Mouse (Mus musculus) urinary bladder, adult 18-20 months (tissue): Measurements from ENCODE around the gene Tapbpl.
A peak's percentile ranks its signal among the peaks of the same experiment; 100 is the strongest.

Experiments used
- DNase-seq, 2 experiments: peaks; one replicate each; pipeline ENCODE4 v3.0.0; 2022; ENCODE audit warnings: low spot score in 2 of 2, mixed read lengths in 2 of 2

Tapbpl gene

DNA sequence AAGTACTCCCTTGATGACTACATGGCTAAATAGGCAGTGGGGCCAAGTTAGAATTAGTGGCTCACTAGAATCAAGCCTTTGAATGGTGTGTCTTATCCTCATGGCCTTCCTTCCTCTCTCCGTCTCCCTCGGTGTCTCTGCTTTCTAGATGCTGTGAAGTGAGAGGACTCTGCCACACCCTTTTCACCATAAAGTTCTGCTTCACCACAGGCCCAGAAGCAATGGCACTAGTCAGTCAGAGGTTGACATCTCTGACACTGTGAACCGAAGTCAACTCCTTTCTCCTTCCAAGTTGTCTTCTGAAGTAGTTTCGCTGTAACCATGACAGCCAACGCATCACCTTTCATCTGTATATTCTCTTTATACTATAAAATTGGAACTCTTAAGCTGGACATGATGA is 7.9 kb upstream of the Tapbpl start:
- DNase-seq, result no peak

DNA sequence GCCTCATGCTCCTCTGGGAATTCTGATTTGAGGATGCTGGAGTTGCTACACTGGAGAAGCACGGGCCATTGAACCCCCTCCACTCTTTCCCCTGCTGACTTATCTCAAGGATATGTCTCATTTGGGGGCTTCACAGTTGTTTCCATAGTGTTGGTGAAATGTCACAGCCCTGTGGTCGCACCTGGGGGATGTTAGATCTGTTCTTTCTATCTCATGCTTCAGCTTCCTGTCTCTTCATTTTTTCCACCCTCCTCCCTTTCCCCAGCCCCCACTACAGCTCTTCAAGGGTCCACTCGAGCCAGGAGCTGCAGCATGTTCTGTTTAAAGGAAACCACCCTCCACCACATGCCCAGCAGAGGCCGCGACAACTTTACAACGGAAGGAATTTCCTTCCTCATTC is 6.7 kb upstream of the Tapbpl start:
- no peak for DNase-seq

DNA sequence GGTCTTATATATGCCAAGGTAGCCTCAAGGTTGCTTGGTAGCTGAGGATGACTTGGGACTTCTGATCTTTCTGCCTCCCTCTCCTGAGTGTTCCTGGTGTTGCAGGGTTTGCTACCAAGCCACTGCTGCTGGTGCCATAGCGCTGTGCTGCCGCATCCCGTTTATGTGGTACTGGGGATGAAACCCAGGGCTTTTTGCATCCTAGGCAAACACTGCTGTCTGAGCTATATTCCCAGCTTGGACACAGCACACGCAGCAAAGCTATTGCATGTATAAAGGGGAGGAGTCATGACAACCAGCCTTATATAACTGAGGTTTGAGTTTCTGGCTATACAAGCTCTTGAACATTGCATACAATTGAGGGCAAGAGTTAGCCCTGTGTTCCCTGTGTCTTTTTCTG is 5.8 kb upstream of the Tapbpl start:
- DNase-seq, result no peak

DNA sequence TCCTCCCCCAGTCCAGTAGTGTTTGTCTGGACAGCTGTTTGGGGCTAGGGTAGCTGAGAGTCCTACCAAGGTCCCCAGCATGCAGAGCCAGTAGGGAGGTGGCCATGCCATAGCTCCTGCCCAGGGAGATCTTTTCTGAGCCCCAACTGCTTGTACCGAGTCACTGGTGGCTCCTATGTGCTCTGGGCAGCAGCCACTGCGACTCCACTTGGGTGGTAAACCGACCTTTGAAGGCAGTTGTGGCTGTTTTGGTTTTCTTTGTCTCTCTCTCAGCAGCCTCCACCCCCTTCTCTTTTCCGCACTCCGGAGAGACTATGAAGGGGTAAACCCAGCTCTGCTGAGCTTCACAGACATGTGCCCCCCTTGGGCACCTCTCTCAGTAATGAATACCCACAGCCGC is 5.1 kb upstream of the Tapbpl start, which contains the start of gene Cd27:
Gene Cd27 (minus strand): TSS at position 229 of the 400 bp plus-strand sequence.
- no peak for DNase-seq

DNA sequence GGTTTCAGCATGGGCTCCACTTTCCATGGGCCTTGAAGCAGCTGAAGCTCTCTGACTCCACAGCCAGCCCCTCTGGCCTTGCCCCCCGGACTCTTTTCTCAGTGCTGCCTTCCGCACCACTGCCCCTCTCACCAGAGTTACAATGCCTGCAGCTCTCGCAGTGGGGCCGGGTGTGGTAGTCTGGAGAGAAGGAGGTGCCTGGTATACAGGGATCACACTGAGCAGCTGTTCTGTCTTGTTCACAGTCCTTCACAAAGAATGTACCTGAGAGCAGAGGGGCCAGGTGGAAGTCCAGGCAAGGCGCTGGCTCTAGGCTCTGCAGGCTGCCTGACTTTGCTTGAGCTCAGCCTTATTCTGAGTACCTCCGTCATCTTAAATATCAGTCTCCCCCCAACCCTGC is 4.7 kb upstream of the Tapbpl start:
- no peak for DNase-seq

DNA sequence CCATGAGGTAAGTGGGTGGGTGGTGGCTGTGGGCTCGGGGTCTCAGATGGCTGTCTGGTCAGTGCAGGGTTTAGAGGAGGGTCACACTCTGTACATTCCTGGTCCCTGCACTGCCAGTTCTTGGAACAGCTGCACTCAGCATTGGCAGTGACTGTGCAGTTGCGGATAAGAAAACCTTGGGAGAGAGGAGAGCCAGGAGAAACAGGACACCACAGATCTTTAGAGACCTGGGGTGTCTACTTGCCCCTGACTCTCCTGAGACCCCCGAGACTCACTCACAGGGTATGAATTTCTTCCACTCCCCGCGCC is 2.8 kb upstream of the Tapbpl start:
- no peak for DNase-seq

DNA sequence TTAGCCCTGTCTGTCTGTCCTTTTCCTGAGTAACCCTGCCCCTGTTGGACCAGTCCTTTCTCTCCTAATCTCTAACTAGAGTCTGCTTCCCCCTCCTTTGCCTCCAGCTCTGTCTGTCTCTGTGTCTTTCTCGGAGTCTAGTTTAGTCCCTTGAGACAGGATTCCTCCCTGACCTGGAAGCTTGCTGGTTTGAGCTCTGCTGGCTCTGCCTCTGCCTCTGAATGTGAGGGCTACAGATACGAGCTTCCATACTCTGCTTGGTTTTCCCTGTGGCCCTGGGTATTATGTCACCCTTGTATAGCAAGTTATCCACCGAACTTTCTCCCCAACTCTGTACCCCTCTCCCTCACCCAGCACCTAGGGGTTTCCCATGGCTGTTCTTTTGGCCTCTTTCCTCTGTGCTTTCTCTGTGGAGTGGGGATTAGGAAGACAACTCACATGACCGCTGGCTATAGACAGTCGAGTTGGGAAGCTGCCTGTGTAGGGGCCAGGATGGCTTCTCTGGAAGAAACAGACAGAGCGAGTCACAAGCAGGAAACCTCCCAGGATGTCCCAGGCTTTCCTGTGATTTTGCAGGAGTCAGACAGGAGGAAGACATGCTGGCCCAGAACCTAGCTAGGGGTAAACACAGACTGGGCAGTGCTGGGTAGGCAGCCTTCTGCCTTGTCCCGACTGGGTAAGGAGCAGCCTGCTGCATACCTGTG is 2.3 kb upstream of the Tapbpl start:
- DNase-seq, result no peak

DNA sequence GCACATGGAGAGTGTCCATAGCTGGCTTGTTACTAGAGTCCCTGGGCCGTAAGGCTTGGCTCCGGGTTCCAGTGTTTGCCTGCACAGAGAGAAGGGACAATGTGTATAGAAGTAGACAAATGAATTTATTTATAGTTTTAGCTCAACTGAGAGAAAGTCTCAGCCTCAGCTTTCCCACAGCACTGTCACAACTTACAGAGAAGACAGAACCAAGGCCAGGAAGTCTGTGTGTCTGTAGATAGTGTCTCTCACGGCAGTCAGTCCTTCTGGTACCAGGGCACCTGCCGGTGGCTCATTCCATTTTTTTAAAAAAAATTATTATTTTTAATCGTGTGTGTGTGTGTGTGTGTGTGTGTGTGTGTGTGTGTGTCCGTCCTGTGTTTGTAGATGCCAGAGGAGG is 856 bp upstream of the Tapbpl start:
- no peak for DNase-seq

DNA sequence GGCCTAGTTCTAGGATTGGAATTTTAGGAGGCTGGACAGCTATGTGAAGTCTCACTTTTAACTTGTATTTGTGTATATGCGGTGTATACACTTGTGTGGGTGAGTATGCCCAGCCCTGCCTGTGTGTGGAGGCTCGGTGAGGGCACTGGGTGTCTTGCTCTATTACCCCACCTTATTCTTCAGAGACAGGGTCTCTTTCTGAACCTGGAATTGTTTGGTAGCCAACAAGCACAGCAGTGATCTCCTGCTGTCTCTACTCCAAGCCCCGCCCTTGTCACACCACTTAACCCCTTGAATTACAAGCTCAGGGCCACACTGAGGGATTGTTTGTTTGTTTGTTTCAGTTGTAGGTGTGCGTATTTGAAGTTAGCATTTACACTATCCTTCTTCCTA is 381 bp upstream of the Tapbpl start:
- DNase-seq, result no peak

DNA sequence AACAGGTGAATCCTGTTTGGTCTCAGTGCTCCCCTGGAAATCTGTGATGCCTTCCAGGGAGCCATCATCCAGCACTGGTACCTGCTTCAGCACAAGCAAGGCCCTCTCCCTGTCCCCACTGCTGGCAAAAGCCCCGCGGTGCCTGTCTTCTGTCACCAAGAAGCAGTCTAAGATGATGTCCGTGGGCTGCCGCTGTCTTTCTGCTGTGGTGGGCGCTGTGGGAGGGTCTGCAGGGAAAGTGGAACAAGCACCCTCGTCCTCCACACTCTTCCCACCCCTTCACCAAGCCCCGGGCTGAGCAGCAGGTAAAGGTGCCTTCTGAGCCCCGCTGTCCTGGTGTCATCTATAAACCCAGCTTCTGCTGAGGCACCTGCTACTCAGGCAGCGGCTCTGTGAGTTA is 1.1 kb downstream of the Tapbpl start:
- no peak for DNase-seq

DNA sequence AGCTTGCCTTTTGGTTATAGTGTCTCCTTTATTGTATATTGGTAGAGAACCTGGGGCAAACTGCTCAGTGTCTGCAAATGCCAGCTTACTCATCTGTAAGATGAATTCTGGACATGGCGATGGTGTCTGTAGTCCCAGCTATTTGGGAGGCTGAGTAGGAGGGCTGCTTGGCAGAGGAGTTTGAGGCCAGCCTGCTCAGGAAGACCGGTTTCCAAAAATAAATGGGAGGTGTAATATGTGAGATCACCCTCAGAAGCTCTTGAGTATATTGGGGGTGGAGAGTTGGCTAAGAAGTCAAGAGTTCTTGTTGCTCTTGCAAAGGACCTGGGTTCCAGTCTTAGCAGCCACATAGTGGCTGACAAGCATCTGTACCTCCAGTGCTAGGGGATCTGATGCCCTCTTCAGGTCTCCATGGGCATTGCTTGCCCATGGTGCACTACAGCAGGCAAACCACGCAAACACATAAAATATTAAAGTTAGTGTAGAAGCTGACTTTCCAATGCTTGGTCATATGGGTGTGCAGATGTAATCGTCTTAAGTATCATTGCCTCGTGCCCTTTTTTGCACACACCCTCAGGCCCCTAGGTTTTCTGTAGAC is 6.0 kb downstream of the Tapbpl start:
- DNase-seq, result no peak

DNA sequence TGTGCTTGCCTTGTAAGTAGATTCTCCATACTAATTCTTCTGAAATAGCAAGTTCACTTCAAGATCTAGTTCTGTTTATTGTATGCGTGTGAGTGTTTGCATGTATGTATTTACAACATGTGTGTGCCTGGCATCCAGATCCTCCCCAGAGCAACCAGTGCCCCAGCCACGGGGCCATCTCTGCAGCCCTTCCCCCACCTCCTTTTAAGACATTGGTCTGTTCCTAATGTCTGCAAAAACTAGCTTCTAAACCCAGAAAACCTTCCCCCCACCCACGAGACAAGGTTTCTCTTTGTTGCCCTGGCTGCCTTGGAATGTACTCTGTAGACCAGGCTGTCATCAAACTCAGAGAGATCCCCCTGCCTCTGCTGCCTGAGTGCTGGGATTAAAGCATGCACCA is 9.1 kb downstream of the Tapbpl start:
- DNase-seq, result no peak

DNA sequence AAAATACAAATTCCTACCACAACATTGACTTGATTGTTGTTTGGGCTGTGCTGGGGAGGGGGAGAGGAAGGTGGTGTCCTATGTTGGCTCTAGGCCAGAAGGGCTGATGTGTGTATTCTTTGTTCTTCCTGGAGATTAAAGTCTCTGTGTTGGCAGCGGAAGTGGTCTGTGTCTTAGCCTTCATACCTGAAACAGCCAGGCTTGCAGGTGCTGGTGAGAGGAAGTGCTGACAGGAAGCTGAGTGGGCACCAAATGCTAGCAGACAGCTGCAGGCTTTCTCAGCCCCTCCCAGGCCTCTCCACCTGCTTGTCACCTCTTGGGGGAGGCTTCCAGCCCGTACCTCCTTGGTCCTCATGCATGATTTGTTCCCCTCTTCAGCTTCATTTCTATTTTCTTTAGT is 9.5 kb downstream of the Tapbpl start:
- DNase-seq, result no peak

DNA sequence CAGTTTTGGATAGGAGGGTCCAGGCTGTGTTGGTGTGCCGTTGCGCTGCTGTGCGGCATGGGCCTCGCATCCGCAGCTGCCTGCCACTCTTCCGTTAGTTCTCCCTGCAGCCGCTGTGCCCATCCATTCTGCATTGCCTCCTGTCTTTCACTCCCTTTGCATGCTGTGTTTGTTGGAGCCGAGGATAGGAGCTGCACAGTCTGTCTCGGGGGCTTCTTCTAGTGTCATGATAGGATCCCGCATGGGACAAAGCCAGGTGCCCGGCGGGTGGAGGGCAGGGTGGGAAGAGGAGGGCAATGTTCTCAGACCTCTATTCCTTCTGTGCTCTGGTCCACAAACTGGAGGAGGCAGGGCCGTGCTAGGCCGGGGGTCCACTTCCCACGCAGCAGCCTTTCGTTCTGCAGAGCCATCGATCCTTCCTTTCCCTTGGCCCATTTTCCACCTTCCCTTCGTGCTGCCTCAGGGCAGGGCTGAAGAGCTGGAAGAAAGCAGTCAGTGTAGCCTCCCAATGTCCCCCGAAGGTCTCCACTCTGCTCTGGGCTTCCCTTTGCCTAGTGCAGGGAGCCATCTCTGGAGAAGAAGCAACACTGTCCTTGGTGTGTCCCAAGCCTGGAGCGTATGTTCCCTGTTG is 10.4 kb downstream of the Tapbpl start:
- DNase-seq, result no peak

DNA sequence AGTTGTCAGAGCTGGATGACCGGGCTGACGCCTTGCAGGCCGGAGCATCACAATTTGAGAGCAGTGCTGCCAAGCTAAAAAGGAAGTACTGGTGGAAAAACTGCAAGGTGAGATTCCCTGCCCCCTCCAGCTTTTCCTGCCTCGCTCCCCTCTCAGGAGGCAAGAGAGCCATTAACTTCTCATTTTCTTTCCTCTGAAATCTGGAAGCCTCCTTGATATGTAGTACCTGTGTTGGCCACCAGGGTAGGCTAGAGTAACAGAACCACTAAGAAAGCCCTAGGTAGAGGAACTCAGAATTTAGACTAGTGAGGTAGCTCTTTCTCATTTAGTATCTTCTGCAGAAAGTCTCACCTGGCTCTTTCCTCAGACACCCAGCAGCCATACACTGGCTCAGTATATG is 12.7 kb downstream of the Tapbpl start:
- DNase-seq, result no peak

DNA sequence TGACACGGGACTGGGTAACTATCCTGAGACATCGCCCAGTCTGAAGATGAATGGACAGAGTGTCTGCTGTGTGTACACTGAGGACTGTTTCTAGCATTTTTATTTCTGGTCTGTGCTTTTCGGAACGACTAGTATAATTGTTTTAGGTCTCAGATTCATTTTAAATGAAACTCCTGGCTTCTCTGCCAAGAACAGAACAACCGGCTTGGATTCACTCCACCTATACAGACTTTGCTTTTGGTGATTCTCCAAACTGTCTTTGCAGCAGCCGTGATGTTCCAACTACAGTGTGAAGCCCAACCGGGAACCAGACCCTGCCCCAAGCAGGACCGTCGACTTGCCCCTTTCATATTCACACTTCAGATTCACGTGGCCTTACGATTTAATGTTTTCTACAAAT is 13.8 kb downstream of the Tapbpl start:
- no peak for DNase-seq

DNA sequence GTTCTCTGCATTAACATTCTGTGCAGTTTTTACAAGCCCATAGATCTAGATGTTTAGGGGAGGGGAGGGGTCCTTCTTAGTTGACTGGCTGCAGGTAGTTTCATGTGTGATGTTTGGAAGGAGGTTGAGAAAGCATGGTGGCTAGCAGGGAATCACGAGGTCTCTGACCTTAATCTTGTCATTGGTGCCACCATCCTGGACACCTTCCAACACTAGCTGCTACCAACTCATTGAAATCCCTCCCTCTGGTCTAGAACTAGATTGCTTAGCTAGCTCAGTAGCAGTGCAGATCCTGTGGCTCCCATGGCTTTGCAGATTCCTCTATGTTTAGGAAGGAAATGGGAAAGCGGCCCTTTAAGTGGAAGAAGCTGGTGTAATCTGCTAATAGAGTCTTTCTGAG is 14.8 kb downstream of the Tapbpl start:
- no peak for DNase-seq

DNA sequence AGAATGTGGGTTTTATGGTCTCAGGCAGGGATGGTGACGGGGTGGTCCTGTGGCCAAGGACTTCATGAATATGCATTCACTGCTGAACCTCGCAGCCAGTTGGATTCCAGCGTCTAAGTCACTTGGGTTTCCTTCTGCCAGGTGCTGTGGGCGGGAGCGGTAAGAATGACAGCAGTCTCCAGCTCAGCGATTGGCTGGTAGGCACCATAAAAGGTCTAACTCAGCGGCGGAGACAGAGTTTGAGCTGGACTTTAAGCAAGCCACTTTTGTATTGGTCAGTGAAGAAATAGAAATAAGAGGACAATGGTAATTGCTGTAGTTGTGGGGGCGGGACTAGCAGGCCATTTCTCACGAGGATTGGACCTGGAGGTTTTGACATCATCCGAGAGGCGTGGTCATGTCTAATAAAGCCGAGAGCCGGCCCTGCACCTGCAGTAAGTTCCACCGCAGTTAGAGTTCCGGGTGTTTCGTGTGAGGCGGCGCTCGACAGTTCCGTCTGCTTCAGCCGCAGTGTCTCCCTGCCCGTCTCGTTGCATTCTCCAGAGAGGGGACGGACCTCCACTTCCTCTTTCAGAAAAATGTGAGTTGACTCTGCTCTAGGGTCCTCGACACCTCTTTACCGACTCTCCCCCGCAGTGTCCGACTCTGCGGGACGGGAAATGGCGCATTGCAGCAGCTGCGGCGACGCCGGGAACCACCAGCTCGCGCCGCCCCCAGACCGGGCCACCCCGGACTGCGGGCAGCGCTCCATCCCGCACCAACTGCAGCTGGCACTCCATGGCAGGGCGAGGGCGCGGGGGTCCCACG is 16.3 kb downstream of the Tapbpl start, which contains the start of gene Vamp1:
Gene Vamp1 (plus strand): TSS at position 404 of the 807 bp plus-strand sequence.
- peak; percentile 90 to 92 for DNase-seq

DNA sequence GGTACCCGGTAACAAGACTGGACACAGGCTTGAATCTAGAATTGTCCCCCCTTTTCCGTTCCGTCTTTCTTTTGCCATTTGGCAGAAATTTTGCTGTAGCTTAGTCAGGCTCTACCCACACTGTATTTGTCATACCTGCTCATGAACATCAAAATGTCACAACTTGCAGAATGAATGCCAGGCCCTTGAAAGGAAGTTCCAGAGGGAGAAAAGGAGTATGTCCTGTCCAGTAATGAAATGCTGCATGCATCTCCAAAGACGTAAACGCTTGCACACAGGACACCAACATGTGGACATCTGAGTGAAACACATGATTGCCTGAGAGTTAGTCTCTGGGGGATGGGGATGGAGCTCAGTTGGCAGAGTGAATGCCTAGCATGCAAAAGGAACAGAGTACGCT is 17.9 kb downstream of the Tapbpl start:
- DNase-seq, result no peak

DNA sequence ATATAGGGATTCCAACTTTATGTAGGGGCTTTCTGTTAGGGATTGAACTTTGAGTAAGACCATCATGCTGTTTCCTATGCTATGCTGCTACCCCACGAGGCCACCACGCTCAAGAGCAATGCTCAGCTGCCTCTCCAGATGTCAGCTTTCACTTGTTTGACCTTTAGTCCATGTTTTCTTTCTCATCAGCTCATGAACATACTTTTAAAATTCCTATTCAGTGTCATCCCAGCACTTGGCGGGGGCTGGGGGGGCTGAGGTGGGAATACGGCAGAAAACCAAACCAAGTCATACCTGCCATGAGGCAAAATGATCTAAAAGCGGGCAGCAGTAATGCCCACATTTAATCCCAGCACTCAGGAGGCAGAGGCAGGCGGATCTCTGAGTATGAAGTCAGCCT is 18.5 kb downstream of the Tapbpl start:
- no peak for DNase-seq

DNA sequence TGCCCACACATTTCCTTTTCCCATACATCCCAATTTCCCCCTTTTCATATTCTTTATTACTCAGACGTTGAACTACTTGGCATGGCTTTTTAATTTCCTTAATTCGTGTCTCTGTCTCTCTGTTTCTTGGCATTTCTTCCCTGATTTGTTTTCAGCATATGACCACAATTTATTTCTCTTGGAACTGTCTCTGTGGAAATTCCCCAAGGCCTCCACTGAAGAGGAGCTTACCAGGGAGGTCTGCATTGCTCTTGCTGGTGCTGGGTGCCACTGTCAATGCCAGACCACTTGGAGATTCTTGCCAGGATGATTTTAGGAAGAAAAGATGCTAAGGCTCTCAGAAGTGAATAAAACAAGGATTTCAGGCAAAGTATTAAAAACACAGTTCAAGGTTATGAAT is 19.0 kb downstream of the Tapbpl start:
- no peak for DNase-seq

DNA sequence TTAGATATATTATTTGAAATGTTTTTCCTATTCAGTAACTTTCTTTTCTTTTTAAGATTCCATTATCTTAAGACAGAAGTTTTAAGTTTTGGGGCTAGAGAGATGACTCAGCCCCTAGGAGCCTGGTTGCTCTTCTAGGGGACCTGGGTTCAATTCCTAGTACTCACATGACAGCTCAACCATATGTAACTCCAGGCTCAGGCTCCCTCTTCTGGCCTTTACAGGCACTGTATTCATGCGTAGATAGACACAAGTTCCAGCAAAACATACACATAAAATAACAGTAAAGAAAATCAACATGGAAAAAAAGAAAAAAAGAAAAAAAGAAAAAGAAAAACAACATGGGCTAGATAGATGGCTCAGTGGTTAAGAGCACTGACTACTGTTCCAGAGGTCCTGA is 21.2 kb downstream of the Tapbpl start:
- DNase-seq, result no peak

DNA sequence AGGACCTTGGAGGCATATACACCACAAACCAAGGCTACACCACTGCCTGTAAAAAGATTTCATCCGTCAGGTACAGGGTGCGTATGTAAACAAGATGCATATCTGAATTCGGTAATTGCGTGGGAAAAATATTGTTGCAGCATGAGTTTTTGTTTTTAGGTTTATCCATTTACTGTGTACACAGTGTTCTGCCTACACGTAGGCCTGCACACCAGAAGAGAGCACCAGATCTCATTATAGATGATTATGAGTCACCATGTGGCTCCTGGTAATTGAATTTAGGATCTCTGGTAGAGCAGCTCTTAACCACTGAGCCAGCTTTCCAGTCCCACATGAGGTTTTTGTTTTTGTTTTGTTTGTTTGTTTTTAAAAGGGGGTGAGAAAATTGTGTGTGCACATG is 34.5 kb downstream of the Tapbpl start:
- DNase-seq, result no peak
